Mouse (Mus musculus): ENCODE data around the gene Tmed3.
A peak's percentile ranks its signal among the peaks of the same experiment; 100 is the strongest.

Tmed3 gene

DNA sequence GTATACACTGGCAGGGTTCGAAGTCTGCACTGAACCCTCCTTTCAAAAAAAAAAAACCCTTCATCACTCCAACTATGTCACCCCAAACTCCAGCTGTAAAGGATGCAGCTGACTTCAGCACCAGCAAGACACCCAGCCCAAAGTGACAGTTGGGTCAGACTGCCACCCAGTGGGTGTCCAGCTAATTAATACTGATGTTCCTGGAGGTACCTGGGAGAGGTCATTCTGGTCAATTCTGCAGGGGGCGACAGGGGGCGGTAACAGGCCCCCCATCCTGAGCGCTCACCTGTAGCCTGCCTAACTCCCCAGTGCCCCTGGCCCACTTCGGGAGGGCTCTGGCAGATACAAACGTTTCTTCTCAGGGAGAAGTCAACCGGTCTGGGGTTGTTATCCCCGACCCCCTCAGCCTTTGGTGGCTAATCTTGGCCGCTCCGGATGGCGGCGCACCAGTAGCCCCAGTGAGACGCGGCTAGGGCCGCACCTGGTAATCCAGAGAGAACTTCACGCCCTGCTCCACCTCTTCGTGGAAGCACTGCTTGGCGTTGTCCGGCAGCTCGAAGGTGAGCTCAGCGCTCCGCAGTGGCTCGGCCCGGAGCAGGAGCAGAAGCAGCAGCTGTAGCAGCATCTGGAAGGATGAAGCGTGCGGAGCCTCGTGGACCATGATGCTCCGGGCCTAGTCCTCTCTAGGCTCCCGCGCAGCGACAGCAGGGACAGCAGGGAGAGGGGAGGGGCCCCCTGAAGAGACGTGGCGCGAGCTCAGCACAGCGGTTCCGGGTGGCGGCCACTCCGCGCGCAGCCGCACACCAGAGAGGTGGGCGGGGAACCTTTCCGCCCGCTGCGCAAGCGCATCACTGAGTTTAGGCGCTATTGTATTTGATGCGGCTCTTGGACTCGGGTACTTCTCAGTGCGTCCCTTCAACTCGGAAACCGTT, at the start of gene Tmed3:
TSS of gene Tmed3 (minus strand) at position 804 of the 932 bp plus-strand sequence.
- DNase-seq (ENCODE audit: low read depth, low spot score): peak; percentile 94

DNA sequence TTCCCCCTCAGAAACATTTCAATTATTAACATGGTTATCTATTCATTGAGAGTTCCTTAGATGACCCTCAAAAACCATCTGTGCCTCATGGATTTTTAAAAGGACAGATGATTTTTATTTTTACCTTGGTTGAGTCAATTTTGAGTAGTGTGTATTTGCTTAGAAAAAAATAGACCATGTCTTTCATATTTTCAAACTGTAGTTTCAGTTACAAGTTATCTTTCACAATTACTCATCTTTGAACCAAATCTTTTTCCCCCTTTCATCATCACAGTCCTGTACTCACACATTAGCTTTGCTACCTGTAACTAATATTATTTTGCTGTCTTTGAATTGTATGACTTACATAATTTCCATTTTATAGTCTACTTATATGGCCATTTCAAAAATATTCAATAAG, 35.2 kb upstream of the Tmed3 start:
- no peak for DNase-seq (ENCODE audit: low read depth, low spot score)

DNA sequence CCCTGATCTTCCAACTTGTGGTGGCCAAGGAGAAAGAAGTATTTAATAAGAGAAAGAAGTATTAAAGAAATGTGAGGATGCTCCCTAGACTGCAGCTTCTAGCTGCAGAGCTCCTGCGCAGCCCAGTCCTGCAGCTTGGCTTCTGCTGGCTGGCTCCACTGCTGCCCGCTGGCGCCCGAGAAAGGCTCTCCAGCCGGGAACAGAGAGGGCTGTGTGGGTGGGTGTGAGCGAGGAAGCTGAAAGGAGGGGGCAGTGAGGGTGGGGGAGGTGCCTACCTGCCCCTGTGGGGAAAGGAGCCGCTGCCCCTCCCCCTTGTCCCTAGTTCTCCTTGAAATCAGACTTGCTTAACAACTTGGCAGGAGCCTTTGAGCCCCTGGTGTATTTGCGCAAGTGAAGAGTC, 33.4 kb upstream of the Tmed3 start, which contains the start of gene Ankrd34c:
TSS of gene Ankrd34c (minus strand) at position 181 of the 400 bp plus-strand sequence.
- DNase-seq (ENCODE audit: low read depth, low spot score): no peak

DNA sequence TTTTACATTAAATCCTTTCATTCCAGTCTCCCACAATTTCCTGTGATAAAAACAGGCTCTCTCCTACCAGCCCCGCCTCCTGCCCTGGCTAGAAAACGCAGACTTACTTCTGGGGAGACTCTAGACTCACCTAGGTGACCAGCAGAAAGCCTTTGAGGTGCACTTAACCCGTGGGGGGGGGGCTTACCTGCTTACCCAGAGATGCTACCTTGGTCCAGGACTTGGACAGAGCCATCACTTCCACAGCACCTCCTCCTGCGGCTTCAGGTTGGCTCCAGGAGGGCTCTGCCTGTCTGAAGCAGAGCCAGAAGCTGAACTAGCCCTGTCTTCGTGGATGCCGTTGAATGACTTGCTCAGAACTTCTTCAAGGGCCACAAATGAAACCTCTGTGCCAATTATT, 33.0 kb upstream of the Tmed3 start:
- no peak for DNase-seq (ENCODE audit: low read depth, low spot score)

DNA sequence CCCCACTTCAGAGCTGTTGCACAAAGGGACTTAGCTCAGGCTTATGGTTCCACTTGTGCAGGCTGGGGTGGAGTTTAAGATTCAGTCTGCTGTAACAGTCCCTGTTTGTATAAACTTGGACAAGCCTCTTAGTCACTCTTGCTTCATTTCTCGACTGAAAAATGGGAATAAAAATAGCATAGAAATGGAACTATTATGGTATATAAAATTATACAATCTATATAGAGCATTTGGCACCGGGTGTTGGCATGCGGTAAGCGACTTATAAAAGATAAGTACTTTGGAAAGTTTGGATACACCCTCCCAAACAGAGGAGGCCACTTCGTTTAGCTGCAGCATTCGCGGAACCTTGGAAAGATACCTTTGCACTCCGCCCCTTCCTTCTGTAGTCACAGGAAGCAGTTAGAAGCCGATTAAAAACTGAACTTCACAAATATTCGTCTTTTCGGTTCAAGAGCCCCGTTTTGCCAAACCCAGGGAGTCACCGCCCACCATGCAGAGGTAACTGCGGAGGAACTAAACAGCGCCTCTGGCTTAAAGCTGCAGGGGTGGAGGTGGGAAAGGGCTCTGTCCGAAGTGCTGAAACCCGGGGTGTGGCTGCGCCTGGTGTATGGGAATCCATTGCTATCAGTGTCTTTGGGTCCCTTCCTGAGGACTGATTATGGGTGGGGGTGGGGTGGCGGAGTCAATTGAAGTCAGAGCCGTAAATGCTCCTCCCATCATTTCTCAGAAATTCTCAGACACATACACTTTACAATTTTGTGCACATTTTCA, 32.3 kb upstream of the Tmed3 start:
- peak; percentile 79 for DNase-seq (ENCODE audit: low read depth, low spot score)

DNA sequence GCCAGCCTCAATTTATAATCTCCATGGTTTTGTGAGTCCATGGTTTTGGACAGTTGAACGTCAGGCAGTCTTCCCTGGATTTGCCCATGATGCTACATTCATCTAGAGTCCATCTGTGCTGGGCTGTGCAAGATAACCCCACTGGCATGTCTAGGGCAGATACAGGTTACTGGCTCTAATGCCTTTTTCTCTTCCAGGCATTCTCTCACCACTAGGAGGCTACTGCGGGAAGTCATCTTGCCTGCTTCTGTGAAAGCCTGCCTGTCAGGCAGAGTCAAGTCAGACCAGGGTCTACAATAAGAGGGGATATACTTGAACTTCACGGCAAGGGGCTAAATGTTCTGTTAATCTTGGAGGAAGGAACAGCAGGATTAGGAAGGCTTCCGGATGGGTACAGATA, 2.0 kb upstream of the Tmed3 start:
- DNase-seq (ENCODE audit: low read depth, low spot score): peak; percentile 53

DNA sequence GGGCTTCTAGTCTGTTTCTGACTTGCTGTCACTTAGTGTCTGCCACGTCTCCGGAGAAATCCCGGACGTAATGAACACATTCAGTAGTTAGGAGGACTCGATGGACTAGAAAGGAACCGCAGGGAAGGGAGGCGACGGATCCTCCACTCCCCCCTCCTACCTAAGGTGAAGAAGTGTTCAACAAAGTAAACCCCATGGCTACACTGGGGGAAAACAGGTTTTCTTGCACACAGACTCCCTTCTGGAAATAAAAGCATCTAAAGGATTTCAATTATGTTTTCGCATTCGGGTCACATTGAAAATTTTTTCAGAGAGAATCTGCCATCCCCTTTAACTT, 297 bp upstream of the Tmed3 start:
- DNase-seq (ENCODE audit: low read depth, low spot score): no peak

DNA sequence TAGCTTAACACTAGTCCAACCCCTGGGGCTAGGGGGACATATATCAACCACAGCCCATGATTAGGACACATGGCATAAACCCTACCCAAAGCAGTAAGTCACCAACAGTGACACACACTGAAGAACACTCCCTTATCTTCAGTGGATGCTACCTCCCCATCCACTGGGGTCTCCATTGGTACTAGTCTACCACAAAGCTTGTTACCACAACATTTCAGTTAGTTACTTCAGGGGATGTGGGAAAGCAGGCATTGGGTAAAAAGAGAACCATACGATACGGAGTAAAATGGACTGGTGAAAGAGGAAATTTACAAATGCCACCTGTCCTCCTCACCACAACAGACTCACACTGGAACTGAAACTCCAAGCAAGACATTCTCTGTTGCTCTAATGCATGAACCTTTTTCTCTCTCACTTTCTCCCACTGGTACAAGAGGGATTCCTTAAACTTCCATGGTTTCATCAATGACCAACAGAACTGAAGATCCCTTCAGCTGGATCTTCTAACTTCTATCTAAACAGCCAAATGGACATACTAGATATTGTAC, 3.9 kb downstream of the Tmed3 start:
- DNase-seq (ENCODE audit: low read depth, low spot score): no peak

DNA sequence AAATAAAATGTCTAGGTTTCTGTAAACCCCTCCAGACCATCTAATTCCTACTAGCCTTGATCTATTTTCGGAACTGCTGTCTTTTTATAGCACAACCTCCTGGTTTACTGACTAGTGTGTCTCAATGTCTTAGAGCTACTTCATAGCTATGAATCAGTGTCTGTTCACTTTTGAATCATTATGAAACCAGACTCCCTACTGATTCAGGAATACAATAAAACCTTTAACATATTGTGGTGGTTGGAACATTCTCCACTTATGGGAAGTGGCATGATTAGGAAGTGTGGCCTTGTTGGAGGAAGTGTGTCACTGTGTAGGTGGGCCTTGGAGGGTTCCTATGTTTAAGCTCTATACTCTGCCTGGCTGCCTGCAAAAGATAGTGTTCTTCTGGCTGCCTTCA, 9.7 kb downstream of the Tmed3 start:
- DNase-seq (ENCODE audit: low read depth, low spot score): no peak

DNA sequence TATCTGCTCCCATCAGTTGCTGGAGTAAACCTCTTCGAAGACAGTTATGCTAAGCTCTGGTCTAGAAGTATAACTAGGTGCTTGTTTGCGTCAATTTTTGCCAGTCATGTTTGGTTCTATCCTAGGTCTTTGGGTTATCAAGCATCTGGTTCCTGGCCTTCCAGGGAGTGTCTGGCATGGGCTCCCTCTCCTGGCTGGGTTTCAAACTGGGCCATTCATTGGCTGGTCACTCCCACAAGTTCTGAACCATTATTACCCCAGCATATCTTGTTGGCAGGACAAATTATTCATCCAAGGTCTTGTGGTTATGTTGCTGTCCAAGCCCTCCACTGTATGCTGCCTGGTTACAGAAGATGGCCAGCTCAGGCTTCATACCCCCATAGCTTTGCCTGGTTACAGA, 11.2 kb downstream of the Tmed3 start:
- DNase-seq (ENCODE audit: low read depth, low spot score): no peak

DNA sequence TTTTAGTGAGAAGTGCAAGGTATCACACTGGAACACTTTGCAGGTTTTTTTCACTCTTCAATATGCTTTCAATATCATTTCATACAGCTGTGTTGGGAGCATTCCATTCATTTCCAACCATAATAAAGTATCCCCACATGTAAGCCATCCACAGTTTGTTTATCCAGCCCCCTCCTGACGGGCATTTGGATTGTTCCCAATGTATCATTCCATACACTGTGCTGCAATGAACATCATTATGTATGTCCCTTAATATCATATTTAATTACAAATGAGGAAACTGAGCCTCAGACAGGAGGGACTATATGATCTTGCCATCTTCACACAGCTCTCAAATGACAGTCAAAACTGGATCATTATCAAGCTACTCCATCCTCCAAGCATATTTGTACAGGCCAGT, 15.7 kb downstream of the Tmed3 start:
- DNase-seq (ENCODE audit: low read depth, low spot score): no peak

DNA sequence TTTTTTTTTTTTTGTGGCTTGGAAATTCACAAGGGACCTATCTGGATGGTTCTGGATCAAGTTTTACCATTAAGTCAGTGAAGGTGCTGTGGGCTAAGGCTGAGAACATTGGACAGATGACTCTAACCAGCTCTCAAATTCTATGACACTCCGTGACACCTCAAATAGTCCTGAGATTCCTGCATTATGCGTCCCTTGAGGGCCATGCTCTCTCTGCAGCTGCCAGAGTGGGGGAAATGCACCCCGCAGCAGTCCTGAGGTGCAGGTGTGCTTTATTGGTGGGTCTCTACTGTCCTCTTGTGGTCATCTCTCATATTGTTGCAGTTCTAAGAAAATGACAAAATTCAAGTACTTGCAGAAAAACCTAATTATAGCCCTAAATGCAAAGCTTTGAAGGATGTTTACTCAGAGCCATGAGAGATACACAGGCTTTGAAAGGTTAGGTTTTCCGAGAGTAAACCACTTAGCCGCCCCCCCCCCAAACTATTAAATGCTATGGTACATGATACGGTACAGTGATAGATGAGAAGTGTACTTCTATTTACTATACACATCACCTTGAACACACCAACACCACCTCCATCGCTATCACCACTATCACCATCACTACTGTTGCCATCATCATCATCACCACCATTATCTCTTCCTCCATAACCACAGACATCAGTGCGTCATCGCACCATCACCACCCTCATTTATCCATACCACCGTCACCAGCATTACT, 17.2 kb downstream of the Tmed3 start:
- peak; percentile 49 for DNase-seq (ENCODE audit: low read depth, low spot score)

DNA sequence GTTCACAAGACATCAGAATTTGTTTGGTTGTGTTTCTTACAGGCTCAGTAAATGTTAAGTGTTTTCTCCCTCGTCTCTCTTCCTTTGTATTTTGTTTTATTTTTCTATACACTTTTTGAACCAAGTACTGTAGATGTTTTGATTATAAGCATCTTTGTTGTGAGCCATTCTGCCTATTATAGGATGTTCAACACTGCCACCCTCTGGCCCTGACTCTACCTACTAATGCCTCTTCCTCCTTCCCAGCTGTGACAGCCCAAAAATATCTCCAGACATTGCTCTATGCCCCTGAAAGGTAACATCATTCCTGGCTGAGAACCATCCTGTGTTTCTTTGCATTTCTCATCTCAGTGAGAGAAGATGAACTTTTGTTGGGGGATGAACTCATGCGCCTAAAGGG, 18.6 kb downstream of the Tmed3 start:
- DNase-seq (ENCODE audit: low read depth, low spot score): no peak

DNA sequence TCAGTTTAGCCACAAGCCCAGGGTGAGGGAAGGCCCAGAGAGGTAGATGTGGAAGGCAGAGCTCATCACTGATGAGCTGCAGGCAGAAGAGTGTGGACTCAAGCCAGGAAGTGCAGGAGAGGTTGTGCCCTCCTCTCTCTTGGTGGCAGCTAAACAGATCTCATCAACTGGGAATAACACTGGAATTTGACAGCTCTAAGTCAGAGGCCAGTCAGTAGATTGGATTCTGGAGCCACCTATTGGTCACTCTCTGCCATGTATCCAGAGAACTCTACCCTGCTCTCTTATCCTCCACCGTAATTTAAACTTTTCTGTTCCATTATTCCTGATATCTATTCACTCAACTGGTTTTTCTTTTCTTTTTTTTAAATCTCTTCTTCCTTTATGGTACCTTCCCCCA, 25.9 kb downstream of the Tmed3 start:
- DNase-seq (ENCODE audit: low read depth, low spot score): peak; percentile 16

DNA sequence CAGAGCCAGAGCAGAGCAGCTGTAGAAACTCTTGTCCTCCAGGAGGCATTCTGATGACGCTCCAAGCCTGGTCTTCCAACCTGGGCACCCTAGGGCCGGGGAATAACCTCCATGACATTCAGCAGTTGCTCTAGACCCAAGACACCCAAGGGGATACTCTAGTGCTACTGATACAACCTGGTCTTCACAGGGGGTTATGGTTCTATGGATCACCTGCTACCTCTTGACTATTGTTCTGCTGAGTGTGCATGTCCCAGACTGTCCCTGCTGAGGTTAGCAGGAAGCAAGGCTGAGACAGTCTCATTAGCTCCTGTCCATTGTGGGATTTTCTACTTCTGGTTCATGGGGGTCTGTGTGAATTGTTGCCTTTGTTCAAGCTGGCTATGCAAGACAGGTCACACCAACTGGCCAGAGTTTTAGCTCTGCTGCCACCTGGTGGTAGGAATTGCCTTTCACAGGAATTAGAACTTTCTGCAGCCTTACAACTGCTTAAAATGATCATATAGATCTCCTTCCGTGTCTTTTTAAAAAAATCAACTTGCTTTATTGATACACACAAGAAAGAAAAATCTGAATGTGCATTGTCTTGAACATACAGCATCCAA, 30.8 kb downstream of the Tmed3 start:
- peak; percentile 80 for DNase-seq (ENCODE audit: low read depth, low spot score)

DNA sequence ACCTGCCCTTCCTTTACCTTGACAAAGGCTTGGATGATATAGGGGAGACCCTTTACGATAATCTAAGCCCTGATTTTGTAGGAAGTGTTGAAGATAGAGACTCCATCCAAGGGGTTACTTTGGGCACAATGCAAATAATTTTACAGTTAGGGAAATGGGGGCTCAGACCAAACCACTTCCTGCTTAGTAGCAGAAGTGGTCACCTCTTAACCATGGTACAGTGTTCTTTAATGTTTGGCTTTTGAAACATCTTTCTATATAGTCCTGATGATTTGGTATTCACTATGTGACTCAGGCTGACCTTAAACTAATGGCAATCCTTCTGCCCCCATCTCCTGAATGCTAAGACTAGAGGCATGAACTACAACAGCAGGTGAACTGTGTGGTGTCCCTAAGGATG, 31.5 kb downstream of the Tmed3 start:
- DNase-seq (ENCODE audit: low read depth, low spot score): no peak

DNA sequence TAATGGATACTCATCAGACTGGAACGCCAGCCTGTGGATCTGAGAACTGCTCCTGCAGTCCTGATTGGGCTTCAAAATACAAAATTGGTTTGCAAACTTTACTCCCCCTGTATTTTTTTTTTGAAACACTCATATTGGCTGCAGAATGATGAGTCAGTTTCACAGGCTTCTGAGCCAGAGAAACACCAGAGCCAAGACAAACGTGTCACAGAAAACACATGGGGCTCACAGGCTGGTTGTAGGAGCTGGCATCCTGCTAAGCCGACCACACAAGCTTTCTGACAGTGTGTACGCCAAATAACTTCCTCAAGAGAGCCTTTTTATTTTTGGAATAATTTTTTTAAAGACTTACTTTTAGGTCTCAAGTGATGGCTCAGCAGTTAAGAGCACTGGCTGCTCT, 35.0 kb downstream of the Tmed3 start:
- DNase-seq (ENCODE audit: low read depth, low spot score): no peak

DNA sequence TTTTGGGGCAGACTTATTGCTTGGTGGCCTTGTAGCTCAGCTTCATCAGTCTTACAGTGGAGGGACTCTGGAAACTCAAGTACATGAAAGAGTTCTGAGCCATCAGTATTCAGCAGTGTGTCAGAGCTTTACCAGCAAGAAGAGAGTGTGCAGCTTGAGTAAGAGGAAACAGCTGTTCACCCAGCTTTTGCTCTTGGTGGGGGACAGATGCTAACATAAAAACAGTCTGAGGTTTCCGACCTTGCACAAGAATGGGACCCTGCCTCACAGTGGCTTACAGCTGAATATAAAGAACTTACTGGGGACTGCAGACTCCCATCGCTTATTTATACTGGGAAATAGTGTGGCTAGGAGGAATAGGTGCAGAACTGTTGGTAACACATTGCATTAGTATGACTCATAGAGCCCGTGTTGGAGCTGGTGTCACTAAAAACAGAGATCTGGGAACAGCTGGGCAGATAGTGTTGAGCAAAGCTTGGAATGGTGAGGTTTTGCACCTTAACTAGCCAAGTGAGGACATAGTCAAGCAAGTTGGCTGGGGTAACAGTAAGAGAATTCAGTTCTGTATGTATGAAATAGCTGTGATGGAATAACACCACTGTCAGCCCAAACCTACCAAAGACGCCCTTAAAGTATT, 37.4 kb downstream of the Tmed3 start:
- no peak for DNase-seq (ENCODE audit: low read depth, low spot score)

DNA sequence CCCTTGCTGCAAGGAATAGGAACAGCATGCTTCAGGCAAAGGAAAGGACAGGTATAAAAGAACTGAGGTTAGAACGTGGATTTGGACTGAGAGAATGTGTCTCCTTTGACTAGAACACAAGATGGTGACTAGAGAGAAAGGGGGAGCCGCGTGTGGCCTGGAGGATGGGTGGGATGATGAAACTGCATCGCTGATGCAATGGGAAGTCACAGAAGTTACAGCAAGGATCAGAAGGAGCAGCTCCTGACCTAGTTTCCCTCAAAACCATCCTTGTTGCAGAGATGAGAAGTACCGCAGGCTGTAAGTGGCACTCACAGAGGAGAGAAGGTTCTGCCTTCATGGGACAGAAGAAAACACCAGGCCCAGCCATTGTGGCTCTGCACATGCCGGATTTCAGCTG, 54.0 kb downstream of the Tmed3 start:
- DNase-seq (ENCODE audit: low read depth, low spot score): no peak
